Mouse (Mus musculus): ENCODE results near the gene Dera. TPM values are rescaled to one million over a fixed set of nuclear protein-coding genes. Genes with fewer than 3 reads are reported as not detected.

Dera gene
- polyA plus RNA-seq, 1 experiment from 2014 or later: 12.9 TPM

DNA sequence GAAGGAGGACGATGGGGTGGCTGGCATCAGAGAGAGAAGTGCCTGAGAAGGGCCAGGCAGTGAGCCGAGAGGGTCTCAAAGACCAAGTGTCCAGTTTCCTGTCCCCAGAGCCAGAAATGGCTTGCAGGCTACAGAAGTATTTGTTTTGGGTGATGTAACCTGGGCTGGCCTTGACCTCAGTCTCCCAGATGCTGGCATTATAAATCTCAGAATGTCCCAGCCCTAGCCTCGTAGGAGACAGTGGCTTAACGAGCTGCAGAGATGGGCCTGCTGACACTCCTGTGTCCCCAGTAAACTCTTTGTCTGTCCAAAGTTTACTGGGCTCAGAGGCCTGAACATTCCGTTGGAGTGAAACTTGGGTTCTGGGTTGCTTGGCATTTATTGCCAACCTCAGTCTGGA lies 55.8 kb downstream of the Dera start:
- no peak for ATAC-seq (ENCODE audit: low FRiP score)

GRCm38 (mm10) chr6:137814006-137814405 lies 59.7 kb downstream of the Dera start:
- WGBS: 100% methylated on average over 1 of the region's 1 CpGs
- H3K9ac ChIP-seq: no peak overlapping the region
- H3K36me3 ChIP-seq (replicated peaks; ENCODE audit: control insufficient read depth, insufficient read depth): no peaks in the 10 kb centered on the region
- H3K27ac ChIP-seq: no peak overlapping the region
- DNase-seq (ENCODE audit: low spot score) (no peak), ATAC-seq (ENCODE audit: low FRiP score) (no peak)
- no peak overlapping the region for H3K4me2 ChIP-seq (replicated peaks)
- no peak overlapping the region for H3K4me3 ChIP-seq (replicated peaks; ENCODE audit: low read length)
- H3K27me3 ChIP-seq (ENCODE audit: control insufficient read depth, insufficient read depth, low read length): no peaks in the 10 kb centered on the region
- no peaks in the 10 kb centered on the region for H3K9me3 ChIP-seq (ENCODE audit: control insufficient read depth, low read length)
- H3K4me1 ChIP-seq (replicated peaks; ENCODE audit: control insufficient read depth, insufficient read depth, low read length): no peaks in the 10 kb centered on the region

More for the DNA sequence above, 55.8 kb downstream of the Dera start:
- Histone ChIP-seq H3K4me2 (replicated peaks) (no peak overlapping the region), H3K9ac (no peak overlapping the region), H3K4me3 (replicated peaks; ENCODE audit: low read length) (no peak overlapping the region), H3K9me3 (ENCODE audit: control insufficient read depth, low read length) (no peaks in the 10 kb centered on the region), H3K27me3 (ENCODE audit: control insufficient read depth, insufficient read depth, low read length) (no peaks in the 10 kb centered on the region), H3K27ac (no peak overlapping the region), H3K4me1 (replicated peaks; ENCODE audit: control insufficient read depth, insufficient read depth, low read length) (no peaks in the 10 kb centered on the region), H3K36me3 (replicated peaks; ENCODE audit: control insufficient read depth, insufficient read depth) (no peaks in the 10 kb centered on the region)
- DNase-seq (ENCODE audit: low spot score): no peak
- WGBS: 78% methylated on average over 5 of the region's 5 CpGs

DNA sequence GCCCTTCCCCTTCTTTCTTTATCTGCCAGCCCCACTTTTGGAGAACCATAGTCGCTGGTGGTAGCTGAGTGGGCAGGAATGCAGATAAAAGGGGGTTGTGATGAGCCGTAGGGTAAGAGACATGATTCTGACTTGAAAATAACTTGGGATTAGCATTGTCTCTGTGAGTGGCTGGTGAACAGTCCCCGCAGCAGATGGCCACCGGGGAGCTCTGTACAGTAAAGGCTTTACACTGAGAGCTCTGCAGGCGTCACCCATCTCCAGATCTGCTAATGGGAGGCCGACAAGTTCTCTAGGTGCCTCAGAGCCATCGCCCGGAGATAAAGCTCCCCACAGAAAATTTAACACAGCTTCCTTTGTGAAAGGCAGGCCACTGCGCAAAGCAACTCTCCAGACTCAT lies 62.2 kb downstream of the Dera start:
- H3K4me1 ChIP-seq (replicated peaks; ENCODE audit: control insufficient read depth, insufficient read depth, low read length): no peaks in the 10 kb centered on the region
- no peak overlapping the region for H3K9ac ChIP-seq
- ATAC-seq (ENCODE audit: low FRiP score): no peak
- no peak overlapping the region for H3K27ac ChIP-seq
- no peak overlapping the region for H3K4me2 ChIP-seq (replicated peaks)
- H3K36me3 ChIP-seq (replicated peaks; ENCODE audit: control insufficient read depth, insufficient read depth): no peaks in the 10 kb centered on the region
- H3K27me3 ChIP-seq (ENCODE audit: control insufficient read depth, insufficient read depth, low read length): no peaks in the 10 kb centered on the region
- no peaks in the 10 kb centered on the region for H3K9me3 ChIP-seq (ENCODE audit: control insufficient read depth, low read length)
- H3K4me3 ChIP-seq (replicated peaks; ENCODE audit: low read length): no peak overlapping the region
- WGBS: 74% methylated on average over 9 of the region's 9 CpGs
- DNase-seq (ENCODE audit: low spot score): no peak

DNA sequence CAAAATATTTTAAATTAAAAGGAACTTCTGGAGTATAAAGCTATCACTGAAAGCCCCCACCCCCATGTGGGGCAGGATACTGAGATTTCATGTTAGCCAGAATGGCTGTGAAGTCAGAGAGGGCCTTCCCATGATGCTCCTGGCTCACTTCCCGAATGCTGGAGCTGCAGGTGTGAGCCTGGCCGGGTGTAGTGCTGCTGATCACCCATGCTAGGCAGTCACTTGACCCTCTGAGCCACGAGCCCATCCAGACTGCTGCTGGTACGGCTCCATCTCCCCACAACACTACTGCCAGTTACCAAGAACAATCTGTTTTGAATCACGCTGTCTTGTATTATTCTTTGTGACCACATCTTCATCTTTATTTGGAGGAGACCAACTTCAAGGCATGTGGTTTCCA lies 68.2 kb downstream of the Dera start:
- ATAC-seq (ENCODE audit: low FRiP score) (no peak), DNase-seq (ENCODE audit: low spot score) (no peak)
- Histone ChIP-seq H3K27me3 (ENCODE audit: control insufficient read depth, insufficient read depth, low read length) (no peaks in the 10 kb centered on the region), H3K9me3 (ENCODE audit: control insufficient read depth, low read length) (no peaks in the 10 kb centered on the region), H3K36me3 (replicated peaks; ENCODE audit: control insufficient read depth, insufficient read depth) (no peaks in the 10 kb centered on the region), H3K27ac (no peak overlapping the region), H3K9ac (no peak overlapping the region), H3K4me3 (replicated peaks; ENCODE audit: low read length) (no peak overlapping the region), H3K4me2 (replicated peaks) (no peak overlapping the region), H3K4me1 (replicated peaks; ENCODE audit: control insufficient read depth, insufficient read depth, low read length) (peaks cover 4% of the 10 kb centered on the region; the same call in 1 of the 2 replicates)
- WGBS: 81% methylated on average over 5 of the region's 5 CpGs

DNA sequence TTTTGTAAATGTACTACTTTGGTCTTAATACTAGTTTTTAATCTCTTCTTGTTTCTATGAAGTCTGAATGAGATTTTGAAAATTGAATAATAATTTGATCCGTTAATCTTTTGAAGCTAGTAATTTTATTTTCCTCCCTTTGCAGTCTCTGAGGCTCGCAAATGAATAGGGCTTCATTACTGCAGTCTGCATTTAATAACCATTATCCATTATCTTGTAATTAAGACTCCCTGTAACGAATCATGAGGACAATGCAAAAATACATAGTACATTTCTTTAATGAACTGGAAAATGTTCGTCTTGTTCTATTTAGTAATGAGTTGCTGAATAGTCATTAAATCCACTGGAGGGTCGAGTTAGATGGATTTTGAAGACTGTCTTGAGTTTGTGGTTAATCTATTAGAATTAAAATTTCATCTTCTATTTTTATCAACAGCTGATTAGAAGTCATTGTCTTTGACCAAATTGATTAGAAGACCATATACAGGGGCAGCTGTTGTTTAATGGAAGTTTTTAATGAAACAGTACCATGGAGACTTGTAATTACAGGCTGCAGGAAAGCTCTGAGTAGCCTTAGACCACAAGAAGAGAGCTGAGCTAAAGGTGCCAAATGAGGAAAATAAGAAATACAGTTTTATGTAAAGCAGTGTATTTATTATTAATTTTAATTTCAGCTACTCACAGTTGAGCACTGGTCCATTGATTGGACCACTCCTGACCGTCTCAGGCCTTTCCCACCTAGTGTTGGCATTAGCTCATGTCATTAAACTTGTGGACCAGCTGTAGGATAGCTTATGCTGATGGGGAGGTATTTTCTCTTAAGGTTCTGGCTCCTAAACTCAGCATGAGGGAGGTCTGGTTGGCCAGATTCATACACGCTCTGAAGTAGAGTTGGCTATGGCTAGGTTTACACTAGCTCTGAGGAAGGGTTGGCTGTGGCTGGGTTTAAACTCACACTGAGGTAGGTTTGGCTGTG lies 70.0 kb downstream of the Dera start:
- no peak overlapping the region for H3K27ac ChIP-seq
- WGBS: 57% methylated on average over 7 of the region's 7 CpGs
- peaks cover 4% of the 10 kb centered on the region; the same call in 1 of the 2 replicates for H3K4me1 ChIP-seq (replicated peaks; ENCODE audit: control insufficient read depth, insufficient read depth, low read length)
- no peaks in the 10 kb centered on the region for H3K9me3 ChIP-seq (ENCODE audit: control insufficient read depth, low read length)
- H3K4me2 ChIP-seq (replicated peaks): no peak overlapping the region
- DNase-seq (ENCODE audit: low spot score) (no peak), ATAC-seq (ENCODE audit: low FRiP score) (peak; percentile 61; the same call in 1 of the 2 replicates)
- no peak overlapping the region for H3K4me3 ChIP-seq (replicated peaks; ENCODE audit: low read length)
- no peak overlapping the region for H3K9ac ChIP-seq
- H3K36me3 ChIP-seq (replicated peaks; ENCODE audit: control insufficient read depth, insufficient read depth): no peaks in the 10 kb centered on the region
- no peaks in the 10 kb centered on the region; the same call in 1 of the 2 replicates for H3K27me3 ChIP-seq (ENCODE audit: control insufficient read depth, insufficient read depth, low read length)

DNA sequence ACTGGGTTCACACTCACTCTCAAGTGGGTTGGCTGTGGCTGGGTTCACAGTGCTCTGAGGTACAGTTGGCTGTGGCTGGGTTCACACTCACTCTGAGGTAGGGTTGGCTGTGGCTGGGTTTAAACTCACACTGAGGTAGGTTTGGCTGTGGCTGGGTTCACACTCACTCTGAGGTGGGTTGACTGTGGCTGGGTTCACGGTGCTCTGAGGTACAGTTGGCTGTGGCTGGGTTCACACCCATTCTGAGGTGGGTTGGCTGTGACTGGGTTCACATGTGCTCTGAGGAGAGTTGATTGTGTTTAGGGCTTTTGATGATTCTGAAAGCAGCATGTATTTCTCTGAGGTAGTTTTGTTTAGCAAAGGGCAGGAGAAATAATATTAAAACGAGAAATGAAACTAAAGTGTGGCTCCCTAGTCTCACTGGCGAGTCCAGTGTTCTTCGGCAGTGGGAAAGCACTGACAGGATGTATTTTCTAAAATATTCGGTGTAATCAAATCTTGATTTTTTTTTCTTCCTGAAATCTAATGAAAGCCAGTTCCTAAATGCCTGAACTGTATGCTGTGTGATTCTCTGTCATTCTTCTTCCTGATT lies 70.8 kb downstream of the Dera start:
- H3K9me3 ChIP-seq (ENCODE audit: control insufficient read depth, low read length): no peaks in the 10 kb centered on the region
- DNase-seq (ENCODE audit: low spot score): no peak
- no peak overlapping the region for H3K4me3 ChIP-seq (replicated peaks; ENCODE audit: low read length)
- H3K9ac ChIP-seq: no peak overlapping the region
- no peak for ATAC-seq (ENCODE audit: low FRiP score)
- H3K27me3 ChIP-seq (ENCODE audit: control insufficient read depth, insufficient read depth, low read length): no peaks in the 10 kb centered on the region; the same call in 1 of the 2 replicates
- peaks cover 4% of the 10 kb centered on the region; the same call in 1 of the 2 replicates for H3K4me1 ChIP-seq (replicated peaks; ENCODE audit: control insufficient read depth, insufficient read depth, low read length)
- H3K27ac ChIP-seq: no peak overlapping the region
- H3K4me2 ChIP-seq (replicated peaks): no peak overlapping the region
- H3K36me3 ChIP-seq (replicated peaks; ENCODE audit: control insufficient read depth, insufficient read depth): no peaks in the 10 kb centered on the region
- 84% methylated on average over 5 of the region's 5 CpGs for WGBS

DNA sequence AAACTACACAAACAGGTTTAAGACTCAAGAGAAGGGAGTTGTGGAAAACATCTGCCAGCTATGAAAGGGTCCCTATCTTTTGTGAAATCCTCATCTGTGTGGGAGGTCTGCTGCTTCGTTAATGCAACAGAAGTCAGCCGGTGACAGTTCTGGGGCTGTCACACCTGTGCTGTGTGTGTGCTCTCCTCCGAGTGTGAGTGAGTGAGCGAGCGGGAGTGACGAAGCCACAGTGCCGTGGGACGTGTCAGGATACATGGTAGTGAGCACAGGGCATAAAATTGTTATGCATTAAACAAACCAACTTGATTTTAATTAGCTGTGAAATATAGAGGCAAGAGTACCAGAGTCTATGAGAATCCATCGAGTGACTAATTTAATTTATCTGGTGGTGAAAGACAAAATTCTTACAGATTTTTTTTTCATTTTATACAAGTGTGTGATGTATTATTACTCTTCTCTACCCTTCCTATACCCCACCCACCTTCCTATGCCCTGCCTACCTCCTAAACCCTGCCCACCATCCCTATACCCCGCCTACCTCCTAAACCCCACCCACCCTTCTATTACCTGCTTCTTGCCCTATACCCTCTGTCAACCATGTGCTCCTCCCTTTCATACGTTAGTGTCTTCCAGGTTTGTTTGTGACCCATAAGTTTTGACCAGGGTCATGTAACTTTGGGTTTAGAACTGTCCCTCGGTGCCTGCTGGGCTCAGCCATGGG lies 74.9 kb downstream of the Dera start:
- no peak overlapping the region for H3K27ac ChIP-seq
- DNase-seq (ENCODE audit: low spot score) (no peak), ATAC-seq (ENCODE audit: low FRiP score) (no peak)
- H3K4me1 ChIP-seq (replicated peaks; ENCODE audit: control insufficient read depth, insufficient read depth, low read length): no peaks in the 10 kb centered on the region
- no peaks in the 10 kb centered on the region for H3K36me3 ChIP-seq (replicated peaks; ENCODE audit: control insufficient read depth, insufficient read depth)
- WGBS: 85% methylated on average over 12 of the region's 12 CpGs
- no peaks in the 10 kb centered on the region; the same call in 1 of the 2 replicates for H3K27me3 ChIP-seq (ENCODE audit: control insufficient read depth, insufficient read depth, low read length)
- H3K9ac ChIP-seq: no peak overlapping the region
- no peak overlapping the region for H3K4me2 ChIP-seq (replicated peaks)
- H3K9me3 ChIP-seq (ENCODE audit: control insufficient read depth, low read length): no peaks in the 10 kb centered on the region
- no peak overlapping the region for H3K4me3 ChIP-seq (replicated peaks; ENCODE audit: low read length)

DNA sequence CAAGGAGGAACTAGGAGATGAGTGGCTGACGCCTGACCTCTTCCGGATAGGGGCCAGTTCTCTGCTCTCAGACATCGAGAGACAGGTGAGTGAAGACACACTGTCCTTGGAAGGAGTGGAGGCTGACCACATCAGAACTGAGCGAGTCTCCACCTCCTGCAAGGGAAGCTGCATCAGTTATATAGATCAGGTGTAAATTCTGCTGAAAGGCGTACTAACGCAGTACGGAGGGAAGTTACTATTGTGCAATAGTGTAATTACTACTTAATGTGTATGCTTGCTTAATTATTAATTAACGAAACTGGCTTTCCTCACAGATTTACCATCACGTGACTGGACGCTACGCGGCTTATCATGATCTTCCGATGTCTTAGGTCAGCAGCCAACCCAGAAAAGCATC lies 82.5 kb downstream of the Dera start:
- no peak overlapping the region for H3K27ac ChIP-seq
- H3K4me3 ChIP-seq (replicated peaks; ENCODE audit: low read length): no peak overlapping the region
- no peaks in the 10 kb centered on the region for H3K27me3 ChIP-seq (ENCODE audit: control insufficient read depth, insufficient read depth, low read length)
- DNase-seq (ENCODE audit: low spot score): no peak
- no peak overlapping the region for H3K4me2 ChIP-seq (replicated peaks)
- 90% methylated on average over 13 of the region's 13 CpGs for whole genome bisulfite sequencing
- no peak overlapping the region for H3K9ac ChIP-seq
- H3K36me3 ChIP-seq (replicated peaks; ENCODE audit: control insufficient read depth, insufficient read depth): no peaks in the 10 kb centered on the region
- no peak for ATAC-seq (ENCODE audit: low FRiP score)
- no peaks in the 10 kb centered on the region for H3K9me3 ChIP-seq (ENCODE audit: control insufficient read depth, low read length)
- no peaks in the 10 kb centered on the region for H3K4me1 ChIP-seq (replicated peaks; ENCODE audit: control insufficient read depth, insufficient read depth, low read length)

- no peaks in the 10 kb centered on the region for H3K9me3 ChIP-seq (ENCODE audit: control insufficient read depth, low read length)
- 94% methylated on average over 3 of the region's 3 CpGs for WGBS
- no peak overlapping the region for H3K9ac ChIP-seq
- H3K27me3 ChIP-seq (ENCODE audit: control insufficient read depth, insufficient read depth, low read length): no peaks in the 10 kb centered on the region
- no peak for DNase-seq (ENCODE audit: low spot score)
- H3K36me3 ChIP-seq (replicated peaks; ENCODE audit: control insufficient read depth, insufficient read depth): no peaks in the 10 kb centered on the region
- H3K4me3 ChIP-seq (replicated peaks; ENCODE audit: low read length): no peak overlapping the region
- ATAC-seq (ENCODE audit: low FRiP score): no peak
- H3K27ac ChIP-seq: no peak overlapping the region
- no peak overlapping the region for H3K4me2 ChIP-seq (replicated peaks)
- no peaks in the 10 kb centered on the region for H3K4me1 ChIP-seq (replicated peaks; ENCODE audit: control insufficient read depth, insufficient read depth, low read length)
Observed at GRCm38 (mm10) chr6:137843337-137843736, 89.0 kb downstream of the Dera start.

Data from hindbrain, embryonic 14.5 days (tissue).